In genomic region chr1:175290072-175290471, GRCm38 (mm10) we compare ENCODE assay signal across 21 mouse cellular contexts.
DNase-seq lines count a peak whose midpoint lies in the region; ATAC-seq lines count a peak whose summit lies in the region.
"Had no signal": no experiment of that assay in that cellular context is flagged by ENCODE, and none has a peak within 500 bp of the region (broad histone marks: within the 10 kb centered on the region; RNA-seq: fewer than 3 reads in every experiment).

No protein-coding gene starts in this region.

- H3K9me3 ChIP-seq in kidney, embryonic 14.5 days (ENCODE audit: control insufficient read depth, low read length): no peaks in the 10 kb centered on the region
- H3K9me3 ChIP-seq: embryonic facial prominence, embryonic 10.5 days; embryonic facial prominence, embryonic 12.5 days; forebrain, embryonic 13.5 days; forebrain, embryonic 15.5 days had no signal

- no peaks in the 10 kb centered on the region for H3K27me3 ChIP-seq in kidney, embryonic 14.5 days (ENCODE audit: control insufficient read depth, insufficient read depth, low read length)
- H3K27me3 ChIP-seq: CH12.LX; embryonic facial prominence, embryonic 12.5 days; forebrain, embryonic 13.5 days; forebrain, embryonic 15.5 days had no signal

- H3K27ac ChIP-seq in kidney, embryonic 14.5 days (ENCODE audit: low read depth, low read length): no peak overlapping the region
- H3K27ac ChIP-seq: embryonic facial prominence, embryonic 10.5 days; embryonic facial prominence, embryonic 12.5 days; forebrain, embryonic 13.5 days; forebrain, embryonic 15.5 days had no signal

- peak; percentile 60 for ATAC-seq in frontal cortex, adult (ENCODE audit: low TSS enrichment)
- no peak for ATAC-seq in kidney, embryonic 14.5 days (ENCODE audit: low FRiP score, low TSS enrichment)
- ATAC-seq: CD4-positive, CD25-positive, alpha-beta regulatory T cell, adult 4 months; forebrain, embryonic 15.5 days; forebrain, postnatal 0 days had no signal

- no peak overlapping the region for H3K4me3 ChIP-seq in kidney, embryonic 14.5 days (ENCODE audit: low read length)
- H3K4me3 ChIP-seq: embryonic facial prominence, embryonic 10.5 days; embryonic facial prominence, embryonic 12.5 days; forebrain, embryonic 13.5 days; forebrain, embryonic 15.5 days had no signal

- H3K36me3 ChIP-seq in kidney, embryonic 14.5 days (ENCODE audit: control insufficient read depth, insufficient read depth, low read length): no peaks in the 10 kb centered on the region
- H3K36me3 ChIP-seq: embryonic facial prominence, embryonic 10.5 days; embryonic facial prominence, embryonic 12.5 days; forebrain, embryonic 15.5 days; G1E had no signal

- no peak for DNase-seq in frontal cortex, postnatal 10 days (ENCODE audit: low spot score in 2 of 2)
- DNase-seq in 3T3-L1 (ENCODE audit: low read depth, low spot score) (peak; percentile 22), NIH3T3 (ENCODE audit: low read depth) (peak; percentile 9)
- no peak for DNase-seq in layer of hippocampus, postnatal 10 days (ENCODE audit: low spot score in 2 of 2)
- DNase-seq: adrenal gland, adult 2 months; adrenal gland, postnatal 10 days; adrenal gland, postnatal 25 days; B cell, adult 2 months; cerebellum, adult 11-12 months; cerebellum, adult 8-10 months; cerebellum, postnatal 10 days; forebrain, postnatal 0 days had no signal

- H3K4me1 ChIP-seq in kidney, embryonic 14.5 days (ENCODE audit: control insufficient read depth, insufficient read depth, low read length): no peaks in the 10 kb centered on the region
- H3K4me1 ChIP-seq: embryonic facial prominence, embryonic 10.5 days; embryonic facial prominence, embryonic 12.5 days; forebrain, embryonic 13.5 days; forebrain, embryonic 15.5 days had no signal

- H3K9ac ChIP-seq in kidney, embryonic 14.5 days (ENCODE audit: low read depth, low read length): no peak overlapping the region
- H3K9ac ChIP-seq: embryonic facial prominence, embryonic 12.5 days; forebrain, embryonic 13.5 days; forebrain, embryonic 15.5 days; forebrain, postnatal 0 days had no signal

- 79% methylated on average over 1 of the region's 1 CpGs for WGBS in kidney, embryonic 14.5 days

- H3K4me2 ChIP-seq in kidney, embryonic 14.5 days (replicated peaks; ENCODE audit: low read depth, low read length): no peak overlapping the region
- H3K4me2 ChIP-seq: embryonic facial prominence, embryonic 12.5 days; forebrain, embryonic 13.5 days; forebrain, embryonic 15.5 days had no signal

Comparison
In these comparisons a context has a peak if more than half of its experiments do, and no peak if none do; other contexts are left out.
1. DNase-seq: peak in 3T3-L1 (single experiment) and NIH3T3 (single experiment); none in frontal cortex, postnatal 10 days (0 of 2) and layer of hippocampus, postnatal 10 days (0 of 2).